Mouse (Mus musculus): Measurements from ENCODE around the gene Vmn2r28. TPM values are rescaled to one million over a fixed set of nuclear protein-coding genes. Genes with fewer than 3 reads are reported as not detected.

The Vmn2r28 gene
- polyA plus RNA-seq (2012; rRNA removed), result not detected in 2 replicates

GRCm38 (mm10) chr7:5493856-5494255 is at the start of gene Vmn2r28:
TSS of gene Vmn2r28 (minus strand) at chr7:5493956.

DNA sequence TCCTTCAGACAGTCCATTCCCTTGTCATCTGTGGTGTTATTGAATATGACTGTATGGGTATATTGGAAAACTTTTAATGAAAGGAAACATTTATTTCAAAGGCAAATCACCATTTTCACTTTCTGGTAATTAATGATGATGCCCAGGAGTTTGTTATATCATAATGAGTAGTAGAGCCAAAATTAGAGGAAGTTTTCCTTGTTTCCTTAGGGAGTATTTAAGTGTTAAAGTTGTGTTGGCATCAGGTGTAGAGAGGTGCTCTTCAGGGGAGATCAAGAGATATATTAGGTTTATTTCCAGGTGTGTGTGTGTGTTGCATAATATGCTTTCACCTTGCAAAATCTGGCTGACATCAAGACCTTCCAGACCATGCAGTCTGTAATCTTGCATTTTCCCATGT is 37.1 kb downstream of the Vmn2r28 start, which contains the start of gene Vmn1r59:
Gene Vmn1r59 (minus strand): TSS at position 101 of the 400 bp plus-strand sequence.

Other genes with a start within 250 kb of the Vmn2r28 start
- not detected in 2 replicates for gene Gm5065, start 143.4 kb downstream of the Vmn2r28 start, polyA plus RNA-seq (2012; rRNA removed)
- not detected in 2 replicates for gene Nlrp2, start 142.9 kb downstream of the Vmn2r28 start, polyA plus RNA-seq (2012; rRNA removed)
- not detected in 2 replicates for gene Vmn1r58, start 80.6 kb downstream of the Vmn2r28 start, polyA plus RNA-seq (2012; rRNA removed)
- not detected in 2 replicates for gene Vmn1r59, start 37.2 kb downstream of the Vmn2r28 start, polyA plus RNA-seq (2012; rRNA removed)
- not detected in 2 replicates for gene Vmn1r60, start 53.4 kb upstream of the Vmn2r28 start, polyA plus RNA-seq (2012; rRNA removed)
- gene Vmn1r61, start 119.3 kb upstream of the Vmn2r28 start, polyA plus RNA-seq (2012; rRNA removed), result not detected in 2 replicates
- gene Vmn1r62, start 179.7 kb upstream of the Vmn2r28 start, polyA plus RNA-seq (2012; rRNA removed), result not detected in 2 replicates

Data from central nervous system, embryonic 14 days (tissue).